Mouse (Mus musculus): ENCODE measurements around the gene Omp. TPM values are rescaled to one million over a fixed set of nuclear protein-coding genes. Genes with fewer than 3 reads are reported as not detected.

The Omp gene
- polyA plus RNA-seq, 1 experiment, result not detected

GRCm38 (mm10) chr7:98137995-98138394 lies 7.3 kb downstream of the Omp start:
- Histone ChIP-seq H3K4me1 (ENCODE audit: control insufficient read depth, insufficient read depth, insufficient read length, low read length) (no peaks in the 10 kb centered on the region), H3K4me3 (ENCODE audit: insufficient read depth, low read depth, low read length) (no peak overlapping the region), H3K27ac (replicated peaks; ENCODE audit: low read depth, low read length) (no peak overlapping the region)

- Histone ChIP-seq H3K27ac (replicated peaks; ENCODE audit: low read depth, low read length) (no peak overlapping the region), H3K4me3 (ENCODE audit: insufficient read depth, low read depth, low read length) (no peak overlapping the region), H3K4me1 (ENCODE audit: control insufficient read depth, insufficient read depth, insufficient read length, low read length) (no peaks in the 10 kb centered on the region)
Measured at GRCm38 (mm10) chr7:98137583-98137982, 7.7 kb downstream of the Omp start.

DNA sequence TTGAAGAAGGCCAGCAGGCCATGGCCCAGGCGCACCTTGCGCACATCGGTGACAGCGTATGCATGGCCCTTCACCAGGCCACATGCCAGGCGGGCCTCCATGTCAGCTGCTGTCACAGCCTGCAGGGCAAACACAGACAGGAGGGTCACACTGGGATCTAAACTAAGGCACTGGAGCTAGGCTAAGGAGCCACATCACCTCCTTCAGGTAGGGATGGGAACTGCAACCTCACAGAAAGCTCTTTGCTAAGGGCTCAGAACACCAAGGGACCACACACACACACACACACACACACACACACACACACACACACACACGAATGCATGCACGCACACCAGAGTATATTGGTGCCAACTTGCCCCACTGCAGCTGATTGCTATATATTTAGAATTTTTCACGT lies 13.6 kb downstream of the Omp start:
- H3K27ac ChIP-seq (replicated peaks; ENCODE audit: low read depth, low read length), result no peak overlapping the region
- 0 out of 2 replicates have a peak, but pooled peaks cover 2% of the 10 kb centered on the region for H3K4me1 ChIP-seq (ENCODE audit: control insufficient read depth, insufficient read depth, insufficient read length, low read length)
- no peak overlapping the region for H3K4me3 ChIP-seq (ENCODE audit: insufficient read depth, low read depth, low read length)

GRCm38 (mm10) chr7:98125473-98125872 lies 19.8 kb downstream of the Omp start:
- Histone ChIP-seq H3K4me1 (ENCODE audit: control insufficient read depth, insufficient read depth, insufficient read length, low read length) (0 out of 2 replicates have a peak, but pooled peaks cover 2% of the 10 kb centered on the region), H3K4me3 (ENCODE audit: insufficient read depth, low read depth, low read length) (no peak overlapping the region), H3K27ac (replicated peaks; ENCODE audit: low read depth, low read length) (no peak overlapping the region)

DNA sequence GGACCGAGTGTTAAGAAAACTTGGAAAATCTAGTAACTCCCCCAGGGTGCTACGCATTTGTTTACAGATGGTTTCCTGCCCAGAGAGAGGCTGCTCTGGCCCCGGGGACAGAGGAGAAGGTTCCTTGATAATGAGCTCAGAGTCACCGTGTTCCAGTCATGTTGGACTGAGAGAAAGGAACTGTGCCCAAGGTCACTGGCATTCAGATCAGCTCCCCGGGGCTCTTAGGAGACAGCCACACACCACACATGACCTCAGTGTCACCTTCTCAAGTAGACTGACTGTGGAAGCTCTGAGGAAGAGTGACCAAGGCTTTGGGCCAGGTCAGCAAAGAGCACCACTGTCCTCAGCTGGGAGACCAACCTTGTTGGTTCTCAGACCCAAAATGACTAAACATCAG lies 20.6 kb downstream of the Omp start:
- Histone ChIP-seq H3K27ac (replicated peaks; ENCODE audit: low read depth, low read length) (no peak overlapping the region), H3K4me1 (ENCODE audit: control insufficient read depth, insufficient read depth, insufficient read length, low read length) (0 out of 2 replicates have a peak, but pooled peaks cover 2% of the 10 kb centered on the region), H3K4me3 (ENCODE audit: insufficient read depth, low read depth, low read length) (no peak overlapping the region)

- Histone ChIP-seq H3K27ac (replicated peaks; ENCODE audit: low read depth, low read length) (no peak overlapping the region), H3K4me1 (ENCODE audit: control insufficient read depth, insufficient read depth, insufficient read length, low read length) (peaks cover 17% of the 10 kb centered on the region), H3K4me3 (ENCODE audit: insufficient read depth, low read depth, low read length) (no peak overlapping the region)
Measured at GRCm38 (mm10) chr7:98121673-98122072, 23.6 kb downstream of the Omp start.

DNA sequence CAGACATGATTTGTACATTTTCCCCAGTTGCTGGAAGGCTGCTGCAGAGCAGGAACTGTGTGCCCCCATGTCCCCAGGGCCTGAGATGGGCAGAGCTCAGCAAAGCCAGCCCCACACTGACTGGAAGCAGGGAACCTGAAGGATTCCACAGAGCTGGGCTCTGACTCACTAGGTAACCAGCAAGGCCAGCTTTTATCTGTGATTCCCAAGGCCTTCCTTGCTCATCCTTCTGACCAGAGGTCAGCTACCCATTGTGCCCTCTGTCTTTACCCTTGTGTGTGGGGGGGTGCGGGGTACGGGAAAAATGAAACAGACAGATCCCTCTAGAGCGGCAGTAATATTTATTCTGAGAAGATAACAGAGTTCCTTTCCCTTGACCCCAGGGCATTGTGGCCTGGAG lies 24.1 kb downstream of the Omp start:
- H3K4me3 ChIP-seq (ENCODE audit: insufficient read depth, low read depth, low read length), result no peak overlapping the region
- H3K27ac ChIP-seq (replicated peaks; ENCODE audit: low read depth, low read length), result no peak overlapping the region
- peaks cover 21% of the 10 kb centered on the region for H3K4me1 ChIP-seq (ENCODE audit: control insufficient read depth, insufficient read depth, insufficient read length, low read length)

- Histone ChIP-seq H3K4me1 (ENCODE audit: control insufficient read depth, insufficient read depth, insufficient read length, low read length) (peaks cover 25% of the 10 kb centered on the region), H3K4me3 (ENCODE audit: insufficient read depth, low read depth, low read length) (no peak overlapping the region), H3K27ac (replicated peaks; ENCODE audit: low read depth, low read length) (no peak overlapping the region)
Measured at GRCm38 (mm10) chr7:98120325-98120724, 25.0 kb downstream of the Omp start.

GRCm38 (mm10) chr7:98119961-98120232 lies 25.4 kb downstream of the Omp start:
- Histone ChIP-seq H3K4me1 (ENCODE audit: control insufficient read depth, insufficient read depth, insufficient read length, low read length) (peaks cover 25% of the 10 kb centered on the region), H3K4me3 (ENCODE audit: insufficient read depth, low read depth, low read length) (no peak overlapping the region), H3K27ac (replicated peaks; ENCODE audit: low read depth, low read length) (0 out of 2 replicates have a peak overlapping the region, but pooled peaks have one; percentile 2)

DNA sequence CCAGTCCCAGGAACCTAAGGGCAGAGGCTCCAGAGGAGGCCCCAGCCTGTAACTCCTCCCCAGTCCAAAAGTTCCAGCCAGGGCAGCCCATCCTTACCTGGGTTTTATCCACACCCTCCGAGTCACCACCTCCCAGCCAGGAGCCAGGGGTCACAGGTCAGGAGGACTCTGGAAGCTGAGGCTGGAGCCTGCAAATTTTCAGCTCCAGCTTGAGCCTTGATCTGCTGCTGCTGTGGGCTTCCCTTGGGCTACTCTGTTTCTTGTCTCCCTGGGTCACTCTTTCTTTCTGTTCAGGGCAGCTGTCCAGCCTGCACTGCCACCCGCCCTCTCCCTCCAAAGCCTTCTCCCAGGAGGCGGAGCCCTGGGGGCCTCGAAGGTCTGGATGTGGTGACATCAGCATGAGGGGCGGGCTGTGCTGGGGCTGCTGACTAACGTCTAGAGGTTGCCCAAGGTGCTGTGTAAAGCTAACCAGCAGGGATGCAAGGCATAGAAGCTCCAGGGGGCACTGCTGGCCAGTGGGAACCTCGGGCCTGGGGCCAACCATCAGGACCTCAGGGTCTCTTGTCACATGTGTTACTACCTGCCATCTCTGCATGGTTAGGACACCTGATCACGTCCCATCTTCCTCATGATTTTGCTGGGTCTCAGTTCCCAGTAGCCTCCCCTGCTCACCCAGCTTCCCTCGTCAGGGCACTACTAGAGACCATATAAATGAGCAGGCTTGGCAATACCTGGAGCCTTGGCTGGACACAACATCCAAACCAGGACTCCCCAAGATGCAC lies 25.9 kb downstream of the Omp start, which contains the start of gene Myo7a:
Gene Myo7a (minus strand): TSS at position 346 of the 782 bp plus-strand sequence.
- Histone ChIP-seq H3K4me3 (ENCODE audit: insufficient read depth, low read depth, low read length) (peak within 1 kb of the TSS; percentile 25), H3K27ac (replicated peaks; ENCODE audit: low read depth, low read length) (peak within 1 kb of the TSS; percentile 14; the same call in 1 of the 2 replicates), H3K4me1 (ENCODE audit: control insufficient read depth, insufficient read depth, insufficient read length, low read length) (peaks cover 25% of the 10 kb centered on the region)

DNA sequence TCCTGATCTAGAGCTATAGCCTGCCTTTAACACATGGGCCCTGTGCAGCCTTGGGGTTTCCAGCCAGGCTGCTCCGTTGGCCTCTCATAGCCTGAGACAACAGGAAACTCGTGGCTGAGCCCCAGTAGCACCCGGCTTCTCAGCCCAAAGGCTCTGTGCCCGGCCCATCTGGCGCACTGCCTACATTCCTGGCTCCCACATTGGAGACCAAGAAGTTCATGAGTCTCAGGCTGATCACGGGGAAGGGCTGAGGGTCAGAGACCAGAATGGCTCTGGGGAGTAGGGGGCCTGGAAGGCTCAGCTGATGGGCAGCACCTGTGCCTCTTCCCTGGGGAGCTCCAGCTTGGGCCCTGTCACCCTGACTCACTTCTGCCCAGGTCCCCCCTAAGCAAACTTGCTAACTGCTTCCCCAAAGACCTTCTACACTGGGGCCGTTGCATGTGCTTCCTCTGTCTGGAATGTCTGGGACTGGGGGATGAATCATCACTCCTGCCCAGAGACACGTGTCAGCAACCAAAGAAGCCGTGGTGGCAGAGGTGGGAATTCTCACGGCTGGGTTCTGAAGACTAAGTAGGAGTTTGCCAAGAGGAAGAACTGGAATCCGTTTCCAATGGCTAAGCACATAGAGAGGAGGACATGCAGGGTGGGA lies 28.2 kb downstream of the Omp start:
- Histone ChIP-seq H3K27ac (replicated peaks; ENCODE audit: low read depth, low read length) (peak overlapping the region; percentile 75), H3K4me3 (ENCODE audit: insufficient read depth, low read depth, low read length) (no peak overlapping the region)

DNA sequence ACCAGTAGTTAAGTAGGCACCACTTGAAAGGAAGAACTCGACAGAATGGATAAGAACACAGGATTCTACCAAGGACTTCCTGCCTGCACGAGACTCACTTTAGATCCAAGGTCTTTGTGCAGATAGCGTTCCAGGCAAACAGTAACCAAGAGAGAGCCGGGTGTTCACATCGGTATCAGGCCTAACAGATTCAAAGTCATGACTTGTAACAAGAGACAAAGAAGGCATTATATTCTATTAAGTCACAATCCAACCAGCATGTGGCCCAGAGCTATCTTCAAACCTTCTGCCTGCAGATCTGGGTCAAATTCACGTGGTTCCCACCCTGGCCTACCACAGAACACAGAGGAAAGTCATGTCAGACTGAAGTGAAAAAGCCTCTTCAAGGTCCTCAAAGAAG lies 30.6 kb downstream of the Omp start:
- Histone ChIP-seq H3K27ac (replicated peaks; ENCODE audit: low read depth, low read length) (no peak overlapping the region), H3K4me3 (ENCODE audit: insufficient read depth, low read depth, low read length) (no peak overlapping the region), H3K4me1 (ENCODE audit: control insufficient read depth, insufficient read depth, insufficient read length, low read length) (peaks cover 25% of the 10 kb centered on the region)

More for the DNA sequence above, 28.2 kb downstream of the Omp start:
- peaks cover 25% of the 10 kb centered on the region for H3K4me1 ChIP-seq (ENCODE audit: control insufficient read depth, insufficient read depth, insufficient read length, low read length)

DNA sequence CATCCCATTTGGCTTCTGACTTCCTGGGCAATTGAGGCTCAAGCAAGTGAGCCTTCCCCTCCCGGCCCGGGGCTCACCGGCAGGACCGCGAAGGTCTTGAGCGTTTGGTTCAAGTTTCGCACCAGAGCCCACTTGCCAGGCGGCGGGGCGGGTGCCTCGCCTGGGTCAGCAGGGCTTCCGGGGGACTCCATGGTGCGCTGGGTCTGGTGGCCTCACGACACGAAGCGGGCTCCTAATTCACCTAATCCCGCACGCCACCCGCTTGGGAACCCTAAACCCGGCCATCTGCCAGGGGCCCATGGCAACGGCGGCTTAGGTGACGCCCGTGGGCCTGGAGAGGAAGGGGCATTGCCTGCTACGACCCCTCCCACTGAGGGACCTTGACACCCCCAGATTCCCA lies 34.1 kb downstream of the Omp start:
- H3K4me3 ChIP-seq (ENCODE audit: insufficient read depth, low read depth, low read length), result peak overlapping the region; percentile 14; the same call in 1 of the 2 replicates
- peaks cover 30% of the 10 kb centered on the region for H3K4me1 ChIP-seq (ENCODE audit: control insufficient read depth, insufficient read depth, insufficient read length, low read length)
- no peak overlapping the region for H3K27ac ChIP-seq (replicated peaks; ENCODE audit: low read depth, low read length)

DNA sequence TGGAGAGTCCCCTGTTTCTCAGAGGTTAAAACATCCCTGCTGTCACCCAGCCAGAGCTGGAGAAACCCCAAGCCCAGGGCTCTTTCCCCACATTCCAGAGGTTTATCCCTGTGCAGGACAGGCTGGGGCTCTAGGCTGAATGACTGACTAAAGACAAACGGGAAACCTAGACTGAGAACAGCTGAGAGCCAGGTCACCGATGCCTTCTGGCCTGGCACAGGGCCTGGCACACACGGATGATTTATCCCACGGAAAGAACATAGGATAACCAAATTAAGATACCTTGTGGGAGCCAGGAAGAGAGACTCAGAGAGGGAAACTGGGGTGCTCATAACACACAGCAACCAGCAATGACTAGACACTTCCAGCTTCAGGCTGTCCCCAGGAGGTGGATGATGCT lies 35.5 kb downstream of the Omp start:
- Histone ChIP-seq H3K27ac (replicated peaks; ENCODE audit: low read depth, low read length) (0 out of 2 replicates have a peak overlapping the region, but pooled peaks have one; percentile 15), H3K4me3 (ENCODE audit: insufficient read depth, low read depth, low read length) (no peak overlapping the region), H3K4me1 (ENCODE audit: control insufficient read depth, insufficient read depth, insufficient read length, low read length) (peaks cover 41% of the 10 kb centered on the region)

- H3K4me3 ChIP-seq (ENCODE audit: insufficient read depth, low read depth, low read length), result no peak overlapping the region
- peaks cover 49% of the 10 kb centered on the region for H3K4me1 ChIP-seq (ENCODE audit: control insufficient read depth, insufficient read depth, insufficient read length, low read length)
- H3K27ac ChIP-seq (replicated peaks; ENCODE audit: low read depth, low read length), result peak overlapping the region; percentile 59
Measured at GRCm38 (mm10) chr7:98108636-98109430, 36.5 kb downstream of the Omp start.
